Mouse (Mus musculus): ENCODE data around the gene Aldh3b3.

GRCm38 (mm10) chr19:3914535-3914934 is 43.9 kb upstream of the Aldh3b3 start:
- TF ChIP-seq CTCF (IDR thresholded peaks at IDR 0.05; ENCODE audit: borderline replicate concordance, control insufficient read depth, extremely low read depth, insufficient read depth, low read length, poor library complexity) (no peak), POLR2A (IDR thresholded peaks at IDR 0.05; ENCODE audit: control insufficient read depth, extremely low read depth, insufficient read depth, low read length, poor library complexity) (no peak)
